Mouse (Mus musculus) midbrain, embryonic 10.5 days (tissue): ENCODE results near the gene Klhdc9. TPM values are rescaled to one million over a fixed set of nuclear protein-coding genes. Genes with fewer than 3 reads are reported as not detected.

Experiments used
- DNase-seq: peaks from one replicate; pipeline ENCODE4 v3.0.0-alpha.2; 2017; ENCODE audit warnings: low spot score
- H3K27ac ChIP-seq: fragments of 300-500 bp; sonication (generic); replicated peaks from 2 replicates; pipeline ENCODE4 v1.5.1; 2016; ENCODE audit warnings: mild to moderate bottlenecking
- H3K27me3 ChIP-seq: fragments of 300-500 bp; sonication (generic); 2 replicates; pipeline ENCODE4 v1.6.1; 2016; ENCODE audit warnings: low read depth, mild to moderate bottlenecking; ENCODE audit not compliant: poor library complexity, severe bottlenecking
- H3K36me3 ChIP-seq: fragments of 300-500 bp; sonication (generic); 2 replicates; pipeline ENCODE4 v1.6.1; 2016; ENCODE audit warnings: mild to moderate bottlenecking, moderate library complexity
- H3K4me1 ChIP-seq: fragments of 300-500 bp; sonication (generic); 2 replicates; pipeline ENCODE4 v1.6.1; 2016
- H3K4me3 ChIP-seq: fragments of 300-500 bp; sonication (generic); 2 replicates; pipeline ENCODE4 v1.5.1; 2016; ENCODE audit warnings: mild to moderate bottlenecking, moderate library complexity
- H3K9me3 ChIP-seq: fragments of 300-500 bp; sonication (generic); replicated peaks from 2 replicates; pipeline ENCODE4 v1.6.1; 2016; ENCODE audit warnings: mild to moderate bottlenecking
- WGBS: fragments of 180-500 bp; shearing (Covaris S2); methylation state at CpG from one replicate; pipeline ENCODE4 v1.1.7; 2016; 5-methylcytosine and 5-hydroxymethylcytosine counted together
- polyA plus RNA-seq: library from polyadenylated mRNA; unstranded; fragments of >200 nt; fragmentation: Nextera tagmentation; extraction: Ambion mirVana; gene quantifications from 2 replicates; pipeline ENCODE4 v1.2.1, GENCODE M21; 2016

Klhdc9 gene
- polyA plus RNA-seq, 1 experiment from 2014 or later: 1.8 TPM

DNA sequence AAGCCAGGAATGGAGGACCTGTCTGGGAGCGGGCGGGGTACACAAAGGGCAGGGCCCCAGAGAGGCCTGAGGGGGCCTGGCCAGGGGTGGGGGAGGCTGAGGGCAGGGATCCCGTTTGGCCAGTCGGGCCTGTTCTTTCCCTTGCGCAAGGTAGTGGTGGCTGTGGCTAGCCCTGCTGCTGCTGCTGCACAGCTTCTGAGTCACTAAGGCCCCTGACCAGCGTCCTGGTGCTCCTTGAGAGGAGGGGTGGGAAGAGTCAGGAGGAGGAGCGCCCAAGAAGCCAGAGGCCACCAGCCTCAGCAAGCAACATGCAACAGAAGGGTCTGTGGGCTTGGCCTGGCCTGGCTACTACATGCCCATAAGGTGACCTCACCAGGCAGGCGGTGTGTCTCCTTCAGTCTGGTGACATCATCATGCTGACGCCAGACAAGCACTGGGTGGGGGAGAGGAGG lies 15.1 kb upstream of the Klhdc9 start:
- WGBS: 50% methylated on average over 9 of the region's 9 CpGs
- H3K27me3 ChIP-seq: peaks cover 48% of the 10 kb centered on the region
- peak overlapping the region; percentile 49 for H3K27ac ChIP-seq
- DNase-seq: no peak
- no peak overlapping the region for H3K4me3 ChIP-seq
- H3K36me3 ChIP-seq: no peaks in the 10 kb centered on the region
- no peaks in the 10 kb centered on the region for H3K9me3 ChIP-seq
- peaks cover 39% of the 10 kb centered on the region for H3K4me1 ChIP-seq

DNA sequence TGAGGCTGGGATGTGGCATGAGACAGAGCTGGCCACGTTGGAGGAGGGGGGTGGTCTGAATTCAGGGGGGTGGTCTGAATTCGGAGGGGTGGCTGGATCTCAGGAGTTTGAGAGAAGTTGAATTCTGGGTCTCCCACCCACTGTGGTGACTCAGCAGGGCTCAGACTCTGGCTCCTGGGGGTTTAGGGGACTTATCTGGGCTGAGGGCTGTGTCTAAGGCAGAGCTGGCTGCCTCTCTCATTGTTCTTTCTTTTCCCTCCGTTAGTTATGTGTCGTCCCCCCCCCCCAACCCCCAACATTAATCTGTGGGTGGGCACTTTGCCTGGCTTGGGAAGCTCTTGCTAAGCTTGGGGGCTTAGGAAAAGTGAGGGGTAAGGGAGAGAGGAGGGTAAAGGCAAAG lies 13.3 kb upstream of the Klhdc9 start:
- peaks cover 38% of the 10 kb centered on the region for H3K27me3 ChIP-seq
- H3K36me3 ChIP-seq: no peaks in the 10 kb centered on the region
- peak; percentile 36 for DNase-seq
- H3K4me3 ChIP-seq: no peak overlapping the region
- H3K27ac ChIP-seq: peak overlapping the region; percentile 75
- H3K4me1 ChIP-seq: peaks cover 25% of the 10 kb centered on the region
- no peaks in the 10 kb centered on the region for H3K9me3 ChIP-seq
- WGBS: 1% methylated on average over 4 of the region's 4 CpGs

DNA sequence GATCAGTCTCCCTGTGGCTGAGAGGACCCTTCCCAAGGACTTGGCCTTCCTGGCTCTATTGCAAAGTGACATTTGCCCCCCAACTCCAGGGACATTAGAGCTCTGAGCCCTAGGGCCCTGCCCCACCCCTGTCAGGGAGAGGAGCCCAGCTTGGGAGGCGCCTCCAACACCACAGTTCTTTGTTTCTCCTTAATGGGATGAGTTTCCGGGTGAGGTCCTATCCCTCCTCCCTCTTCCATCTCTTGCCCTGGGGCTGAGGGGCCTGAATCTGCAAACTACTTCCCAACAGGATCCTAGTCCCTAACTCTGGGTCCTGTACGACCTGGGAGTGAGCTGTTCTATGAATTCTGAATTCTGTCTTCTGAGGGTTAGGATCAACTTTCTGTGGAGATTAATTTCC lies 12.3 kb upstream of the Klhdc9 start:
- WGBS: 51% methylated on average over 3 of the region's 3 CpGs
- no peak for DNase-seq
- H3K36me3 ChIP-seq: no peaks in the 10 kb centered on the region
- H3K4me1 ChIP-seq: peaks cover 28% of the 10 kb centered on the region
- no peak overlapping the region for H3K27ac ChIP-seq
- H3K9me3 ChIP-seq: no peaks in the 10 kb centered on the region
- H3K27me3 ChIP-seq: peaks cover 30% of the 10 kb centered on the region
- no peak overlapping the region for H3K4me3 ChIP-seq

DNA sequence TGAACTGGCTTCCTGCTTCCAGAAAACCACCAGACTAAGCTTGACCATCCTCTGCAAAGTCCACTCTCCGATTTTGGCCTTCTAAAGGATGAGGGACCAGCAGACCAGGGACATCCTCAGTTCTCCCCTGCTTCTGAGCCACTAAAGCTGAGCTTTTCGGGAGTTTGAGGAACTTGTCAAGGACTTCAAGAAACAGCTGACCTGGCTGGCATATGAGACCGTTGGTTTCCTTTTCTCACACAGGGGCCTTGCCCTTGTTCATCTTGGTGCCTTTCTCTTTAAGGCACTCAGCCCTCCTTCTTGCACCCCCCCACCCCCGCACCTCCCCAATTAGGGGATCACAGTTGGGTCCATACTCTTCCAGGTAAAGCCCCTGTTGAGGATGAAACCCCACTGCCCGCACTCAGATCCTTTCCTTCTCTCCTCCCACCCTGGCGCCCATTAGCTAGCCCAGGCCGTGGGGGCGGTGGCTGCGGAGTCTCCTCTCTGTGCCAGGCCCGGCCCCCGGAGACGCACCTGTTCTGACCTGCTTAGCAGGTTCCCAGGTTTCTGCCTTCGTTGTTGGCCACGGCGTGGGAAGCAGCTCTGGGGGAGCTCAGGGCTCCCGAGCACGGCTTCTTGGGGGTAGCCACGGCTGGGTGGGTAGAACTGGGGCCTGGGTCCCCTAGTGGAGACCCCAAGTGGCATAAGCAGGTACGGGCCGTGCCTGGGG lies 9.4 kb upstream of the Klhdc9 start, which contains the start of gene Nectin4:
Gene Nectin4 (plus strand): TSS at position 255 of the 712 bp plus-strand sequence.
- no peak for DNase-seq
- Histone ChIP-seq H3K27ac (no peak within 1 kb of the TSS), H3K36me3 (no peaks in the 10 kb centered on the region), H3K4me3 (no peak within 1 kb of the TSS), H3K9me3 (no peaks in the 10 kb centered on the region), H3K27me3 (peaks cover 24% of the 10 kb centered on the region), H3K4me1 (peaks cover 29% of the 10 kb centered on the region)
- 36% methylated on average over 20 of the region's 20 CpGs for WGBS

DNA sequence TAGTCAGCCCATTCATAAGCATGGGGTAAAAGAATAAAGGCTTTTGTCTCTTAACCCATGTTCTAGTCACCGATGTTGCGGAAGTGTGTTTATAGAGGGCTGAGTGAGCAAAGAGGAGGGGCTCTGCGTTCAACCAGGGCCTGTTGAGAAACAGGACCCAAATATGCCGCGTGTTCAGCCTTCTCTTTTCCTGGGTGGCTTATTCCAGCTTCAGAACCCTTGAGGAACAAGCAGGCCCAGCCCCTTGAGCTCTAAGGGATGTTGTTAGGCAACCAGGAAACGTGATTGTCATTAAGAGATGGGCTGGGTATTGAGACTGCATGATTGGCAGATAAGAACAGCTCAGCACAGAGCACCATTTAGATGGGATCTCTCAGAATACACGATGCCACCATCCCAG lies 5.3 kb upstream of the Klhdc9 start:
- Histone ChIP-seq H3K36me3 (no peaks in the 10 kb centered on the region), H3K9me3 (no peaks in the 10 kb centered on the region), H3K27ac (no peak overlapping the region), H3K4me3 (no peak overlapping the region), H3K4me1 (peaks cover 20% of the 10 kb centered on the region), H3K27me3 (peaks cover 7% of the 10 kb centered on the region; the same call in 1 of the 2 replicates)
- 77% methylated on average over 7 of the region's 7 CpGs for WGBS
- DNase-seq: no peak

DNA sequence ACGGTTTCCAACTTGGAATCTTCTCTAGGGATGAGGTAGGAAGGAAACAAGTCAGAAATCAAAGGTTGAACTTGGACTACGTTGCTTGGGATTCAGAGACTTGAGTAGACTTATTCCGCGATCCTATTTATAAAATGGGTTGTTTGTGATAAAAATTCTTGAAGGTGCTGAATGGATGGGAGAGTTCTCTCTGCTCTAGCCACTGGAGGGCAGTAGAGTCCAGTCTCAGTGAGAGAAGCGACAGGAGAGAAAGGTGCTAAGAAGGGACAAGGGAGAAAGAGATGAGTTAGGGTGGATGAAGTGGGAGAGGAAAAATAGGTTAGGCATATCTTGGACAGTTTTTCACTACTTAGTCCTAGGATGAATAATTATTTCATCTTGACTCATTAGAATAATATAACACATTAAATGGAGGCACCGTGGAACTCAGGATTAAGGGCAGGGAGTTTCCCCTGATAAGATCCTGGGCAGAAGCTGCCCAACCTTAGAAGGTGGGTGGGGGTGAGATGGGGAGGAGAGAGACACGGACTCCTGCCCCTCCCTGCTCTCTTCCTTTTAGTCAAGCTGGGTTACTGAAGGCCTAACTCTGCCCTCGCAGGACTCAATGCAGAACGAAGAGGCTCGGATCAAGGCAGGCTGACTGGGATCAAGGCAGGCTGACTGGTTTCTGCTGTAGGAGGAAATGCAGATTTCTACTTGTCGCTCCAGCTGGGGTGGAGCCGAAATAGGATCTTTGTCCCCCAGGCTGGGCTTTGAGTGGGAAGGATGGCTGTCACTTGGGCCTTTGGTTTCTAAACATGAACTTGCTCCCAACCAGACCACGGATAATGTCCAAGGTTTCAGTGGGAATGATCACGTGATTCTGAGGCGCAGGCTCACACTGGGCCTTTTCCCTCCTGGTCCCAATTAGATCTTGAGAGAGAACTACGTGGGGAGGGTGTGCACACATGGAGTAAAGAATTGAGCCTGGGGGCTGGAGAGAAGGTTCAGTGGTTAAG lies 807 bp upstream of the Klhdc9 start:
- peak; percentile 67 for DNase-seq
- Histone ChIP-seq H3K36me3 (peaks cover 26% of the 10 kb centered on the region), H3K9me3 (no peaks in the 10 kb centered on the region; the same call in 1 of the 2 replicates), H3K27ac (peak overlapping the region; percentile 83), H3K4me1 (peaks cover 21% of the 10 kb centered on the region), H3K27me3 (no peaks in the 10 kb centered on the region), H3K4me3 (peak overlapping the region; percentile 65)
- WGBS: 32% methylated on average over 16 of the region's 16 CpGs

DNA sequence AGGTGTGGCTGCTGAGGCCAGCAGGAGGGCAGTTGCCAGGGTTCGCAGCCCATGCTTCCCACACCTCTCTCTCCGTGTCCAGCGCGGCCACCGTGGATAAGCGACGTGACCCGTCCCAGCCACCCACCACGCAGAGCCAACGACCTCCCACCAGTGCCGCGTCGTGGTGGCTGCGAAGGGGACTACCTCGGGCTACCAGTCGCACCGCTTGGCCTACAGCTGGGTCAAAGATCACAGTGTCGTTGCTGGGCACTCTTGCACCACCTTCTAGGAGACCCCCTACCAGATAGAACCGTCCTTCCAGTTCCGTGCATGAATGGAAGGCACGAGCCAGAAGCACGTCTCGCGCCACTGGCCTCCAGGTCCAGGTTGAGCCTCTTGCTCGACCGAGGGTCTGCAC lies 345 bp downstream of the Klhdc9 start:
- 7% methylated on average over 26 of the region's 26 CpGs for WGBS
- DNase-seq: no peak
- Histone ChIP-seq H3K9me3 (no peaks in the 10 kb centered on the region; the same call in 1 of the 2 replicates), H3K36me3 (peaks cover 28% of the 10 kb centered on the region), H3K4me1 (peaks cover 21% of the 10 kb centered on the region), H3K27me3 (no peaks in the 10 kb centered on the region), H3K27ac (peak overlapping the region; percentile 83), H3K4me3 (peak overlapping the region; percentile 65)

DNA sequence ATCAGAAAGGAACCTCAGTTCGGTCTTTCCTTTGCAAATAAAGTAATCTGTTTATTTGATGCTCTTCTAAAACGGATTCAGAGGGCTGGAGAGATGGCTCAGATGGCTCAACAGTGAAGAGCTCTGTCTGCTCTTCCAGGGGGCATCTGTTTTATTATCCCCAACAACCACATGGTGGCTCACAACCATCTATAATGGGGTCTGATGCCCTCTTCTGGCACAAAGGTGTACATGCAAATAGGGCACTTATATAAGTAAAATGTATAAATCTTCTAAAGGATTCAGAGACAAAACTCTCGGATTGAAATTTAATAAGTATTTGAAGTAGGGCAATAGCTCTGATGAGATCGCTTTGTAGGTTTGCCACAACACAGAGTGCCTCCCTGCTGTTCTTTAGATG lies 2.2 kb downstream of the Klhdc9 start:
- DNase-seq: no peak
- Histone ChIP-seq H3K4me3 (no peak overlapping the region), H3K27ac (no peak overlapping the region), H3K4me1 (peaks cover 21% of the 10 kb centered on the region), H3K27me3 (no peaks in the 10 kb centered on the region), H3K36me3 (peaks cover 32% of the 10 kb centered on the region), H3K9me3 (no peaks in the 10 kb centered on the region; the same call in 1 of the 2 replicates)
- 87% methylated on average over 4 of the region's 4 CpGs for WGBS

DNA sequence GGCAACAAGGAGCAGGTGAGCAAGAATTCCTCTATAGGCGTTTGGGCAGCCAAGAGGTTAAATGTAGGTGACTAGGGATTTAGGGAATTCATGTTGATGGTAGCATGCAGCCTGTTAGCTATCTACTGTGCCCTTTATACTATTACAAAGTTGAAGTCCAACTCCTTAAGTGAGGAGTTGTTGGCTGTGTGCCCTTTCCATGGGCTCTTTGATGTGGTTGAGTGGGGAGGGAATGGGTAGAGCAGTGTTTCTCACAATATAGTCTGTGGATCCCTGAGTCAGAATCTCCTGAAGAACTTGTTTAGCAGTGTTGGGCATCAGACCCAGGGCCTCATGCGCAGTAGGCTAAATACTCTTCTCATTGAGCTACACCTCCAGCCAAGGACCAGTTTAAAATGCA lies 3.8 kb downstream of the Klhdc9 start:
- peaks cover 20% of the 10 kb centered on the region for H3K4me1 ChIP-seq
- no peaks in the 10 kb centered on the region; the same call in 1 of the 2 replicates for H3K9me3 ChIP-seq
- no peak overlapping the region for H3K27ac ChIP-seq
- H3K36me3 ChIP-seq: peaks cover 32% of the 10 kb centered on the region
- DNase-seq: no peak
- 91% methylated on average over 2 of the region's 2 CpGs for WGBS
- H3K27me3 ChIP-seq: no peaks in the 10 kb centered on the region
- no peak overlapping the region for H3K4me3 ChIP-seq

DNA sequence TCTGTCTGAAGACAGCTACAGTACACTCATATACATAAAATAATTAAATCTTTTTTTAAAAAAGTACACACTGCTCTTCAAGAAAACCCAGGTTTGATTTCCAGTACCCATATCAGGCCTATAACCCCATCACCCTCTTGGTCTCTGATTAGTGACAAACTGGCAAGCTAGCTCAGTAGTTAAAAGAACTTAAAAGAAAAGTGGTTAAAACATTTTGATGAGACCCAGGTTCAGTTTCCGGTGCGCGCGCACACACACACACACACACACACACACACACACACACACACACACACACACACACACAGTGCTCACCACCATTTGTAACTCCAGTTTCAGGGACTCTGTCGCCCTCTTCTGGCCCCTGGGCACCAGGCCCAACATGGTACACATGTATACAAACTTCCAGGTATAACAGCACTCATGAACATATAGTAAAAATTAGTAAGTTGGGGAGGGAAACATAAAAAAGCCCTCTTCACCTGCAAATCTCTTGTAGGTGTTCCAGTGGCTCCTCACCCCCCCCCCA lies 4.7 kb downstream of the Klhdc9 start:
- Histone ChIP-seq H3K4me1 (peaks cover 13% of the 10 kb centered on the region), H3K9me3 (no peaks in the 10 kb centered on the region; the same call in 1 of the 2 replicates), H3K4me3 (no peak overlapping the region), H3K27me3 (no peaks in the 10 kb centered on the region), H3K27ac (no peak overlapping the region), H3K36me3 (peaks cover 32% of the 10 kb centered on the region)
- DNase-seq: no peak
- 73% methylated on average over 5 of the region's 5 CpGs for WGBS

DNA sequence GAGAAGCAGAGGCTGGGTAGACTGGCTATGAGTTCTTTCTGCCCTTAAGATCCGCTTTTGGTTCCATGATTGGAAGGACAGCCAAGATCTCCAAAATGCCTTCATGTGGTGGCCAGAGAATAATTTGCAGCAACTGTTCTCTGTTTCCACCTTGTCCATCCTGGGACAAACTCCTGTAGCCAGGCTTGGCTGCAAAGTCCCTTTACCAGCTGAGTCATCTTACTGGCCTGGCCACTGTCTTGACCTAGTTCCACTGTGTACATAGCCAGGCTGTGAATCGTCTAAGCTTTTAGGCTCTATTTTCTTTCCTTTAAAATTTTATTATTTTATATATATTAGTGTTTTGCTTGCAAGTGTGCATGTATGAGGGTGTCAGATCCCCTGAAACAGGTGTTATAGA lies 11.4 kb downstream of the Klhdc9 start:
- no peak overlapping the region for H3K27ac ChIP-seq
- no peaks in the 10 kb centered on the region for H3K27me3 ChIP-seq
- no peak for DNase-seq
- no peak overlapping the region for H3K4me3 ChIP-seq
- 92% methylated on average over 2 of the region's 2 CpGs for WGBS
- peaks cover 7% of the 10 kb centered on the region for H3K9me3 ChIP-seq
- peaks cover 17% of the 10 kb centered on the region for H3K36me3 ChIP-seq
- H3K4me1 ChIP-seq: peaks cover 37% of the 10 kb centered on the region

DNA sequence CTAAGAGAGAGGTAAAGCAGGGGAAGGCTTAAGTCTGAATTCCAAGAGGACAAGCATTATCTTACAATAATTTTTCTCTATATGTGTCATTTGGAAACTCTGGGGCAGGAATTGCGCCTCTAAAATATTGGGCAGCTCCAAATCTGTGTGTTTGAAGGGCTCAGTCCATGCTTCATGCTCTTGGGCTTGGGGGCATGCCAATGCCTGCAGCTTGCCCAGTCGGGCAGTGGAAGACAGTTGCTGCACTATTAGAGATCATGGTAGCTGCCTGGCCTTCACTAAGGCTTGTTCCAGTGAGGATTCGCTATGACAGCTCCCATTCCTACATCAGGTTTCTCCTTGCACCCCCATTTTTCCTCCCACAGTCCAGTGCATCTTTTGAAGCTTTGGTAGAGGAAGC lies 11.9 kb downstream of the Klhdc9 start:
- no peak for DNase-seq
- peaks cover 40% of the 10 kb centered on the region for H3K4me1 ChIP-seq
- H3K36me3 ChIP-seq: peaks cover 17% of the 10 kb centered on the region
- peaks cover 7% of the 10 kb centered on the region for H3K9me3 ChIP-seq
- 94% methylated on average over 3 of the region's 3 CpGs for WGBS
- no peak overlapping the region for H3K4me3 ChIP-seq
- no peak overlapping the region for H3K27ac ChIP-seq
- no peaks in the 10 kb centered on the region for H3K27me3 ChIP-seq
